Mouse (Mus musculus): Measurements from ENCODE around the gene Ptgfrn.

DNA sequence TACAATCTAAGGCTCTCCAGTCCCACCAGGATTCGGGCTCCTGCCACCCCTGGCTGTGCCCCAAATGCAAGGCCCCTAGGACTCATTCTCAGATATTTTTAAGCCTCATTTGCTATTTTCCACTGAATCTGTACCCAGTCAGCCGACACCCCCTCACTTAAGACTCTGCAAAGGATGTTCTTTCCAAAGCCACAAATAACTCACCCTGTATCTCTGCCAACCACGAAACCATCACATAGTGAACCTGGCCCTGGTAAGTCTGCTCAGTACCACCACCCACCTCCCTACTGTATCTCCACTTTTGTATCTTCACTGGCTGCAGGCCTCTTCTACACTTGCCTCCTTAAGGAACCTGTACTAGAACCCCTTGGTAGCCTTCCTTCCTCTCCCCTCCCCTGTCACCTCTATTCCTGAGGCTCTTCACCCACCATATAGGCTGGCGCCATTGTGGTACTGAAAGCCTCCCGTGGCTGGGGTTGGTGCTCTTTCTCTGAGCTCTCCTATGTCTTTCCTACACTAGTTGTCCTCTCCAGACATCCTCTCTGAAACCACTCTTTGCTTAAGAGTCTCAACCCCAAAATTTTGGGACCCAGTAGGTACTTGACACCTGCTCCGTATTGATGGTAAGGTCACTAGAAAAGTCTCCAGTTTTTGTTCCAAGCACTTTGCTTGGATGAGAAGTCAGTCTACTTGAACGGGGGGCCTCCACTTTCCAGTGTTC lies 48.1 kb downstream of the Ptgfrn start:
- TF ChIP-seq CTCF (IDR thresholded peaks at IDR 0.05; ENCODE audit: low read depth) (no peak), EP300 (IDR thresholded peaks at IDR 0.05; ENCODE audit: low read depth) (no peak)

Measured in liver, postnatal 0 days (tissue).